Mouse (Mus musculus): ENCODE results near the gene Mcrip1.

- no peak for TF ChIP-seq TAL1 (IDR thresholded peaks at IDR 0.05; ENCODE audit: low read length)
- TF ChIP-seq GATA1 (IDR thresholded peaks at IDR 0.05; ENCODE audit: low read length), result no peak
These were observed 23.6 kb downstream of the Mcrip1 start for GRCm38 (mm10) chr11:120525959-120526358.

Measured in erythroblast, embryonic 14.5 days (primary cell).